Mouse (Mus musculus) MEL (cell line): Measurements from ENCODE around the gene Lmntd1.

Experiments used
- CHD2 ChIP-seq: IDR thresholded peaks from 2 replicates; pipeline ENCODE4 v1.6.1; 2011; ENCODE audit warnings: low read length, improper control_type of control experiment
- CTCF ChIP-seq, 3 experiments: IDR thresholded peaks in 2 of 3; conservative IDR thresholded peaks in 1 of 3; 2 replicates each; pipeline ENCODE4 v1.5.1; 2011 to 2012; ENCODE audit warnings: low read length in 3 of 3, low read depth in 2 of 3, mild to moderate bottlenecking in 2 of 3, improper control_type of control experiment in 1 of 3, inconsistent platforms in 1 of 3, mixed read lengths in 1 of 3, moderate library complexity in 1 of 3; ENCODE audit not compliant: control insufficient read depth in 1 of 3, insufficient read depth in 1 of 3, poor library complexity in 1 of 3, severe bottlenecking in 1 of 3
- ELF1 ChIP-seq: IDR thresholded peaks from 2 replicates; pipeline ENCODE4 v1.6.1; 2014; ENCODE audit warnings: low read depth, mild to moderate bottlenecking, inconsistent platforms, low read length, improper control_type of control experiment, moderate library complexity
- EP300 ChIP-seq, 2 experiments: IDR thresholded peaks; 2 replicates each; pipeline ENCODE4 v1.6.1; 2011; ENCODE audit warnings: improper control_type of control experiment in 2 of 2, low read length in 2 of 2, low read depth in 1 of 2, mild to moderate bottlenecking in 1 of 2
- MAFK ChIP-seq: IDR thresholded peaks from 2 replicates; pipeline ENCODE4 v1.6.1; 2011; ENCODE audit warnings: low read depth, mild to moderate bottlenecking, low read length, improper control_type of control experiment, borderline replicate concordance
- POLR2A ChIP-seq, 2 experiments: IDR thresholded peaks; 2 replicates each; pipeline ENCODE4 v1.6.1; 2011 to 2012; ENCODE audit warnings: low read length in 2 of 2, mild to moderate bottlenecking in 2 of 2, control low read depth in 1 of 2, improper control_type of control experiment in 1 of 2, low read depth in 1 of 2, moderate library complexity in 1 of 2; ENCODE audit not compliant: control insufficient read depth in 1 of 2, insufficient read depth in 1 of 2, poor library complexity in 1 of 2
- POLR2AphosphoS2 ChIP-seq: IDR thresholded peaks from 2 replicates; pipeline ENCODE4 v1.6.1; 2011; ENCODE audit warnings: low read length, improper control_type of control experiment
- TCF12 ChIP-seq: IDR thresholded peaks from 2 replicates; pipeline ENCODE4 v1.6.1; 2014; ENCODE audit warnings: low read depth, mild to moderate bottlenecking, inconsistent platforms, low read length, improper control_type of control experiment, moderate library complexity

DNA sequence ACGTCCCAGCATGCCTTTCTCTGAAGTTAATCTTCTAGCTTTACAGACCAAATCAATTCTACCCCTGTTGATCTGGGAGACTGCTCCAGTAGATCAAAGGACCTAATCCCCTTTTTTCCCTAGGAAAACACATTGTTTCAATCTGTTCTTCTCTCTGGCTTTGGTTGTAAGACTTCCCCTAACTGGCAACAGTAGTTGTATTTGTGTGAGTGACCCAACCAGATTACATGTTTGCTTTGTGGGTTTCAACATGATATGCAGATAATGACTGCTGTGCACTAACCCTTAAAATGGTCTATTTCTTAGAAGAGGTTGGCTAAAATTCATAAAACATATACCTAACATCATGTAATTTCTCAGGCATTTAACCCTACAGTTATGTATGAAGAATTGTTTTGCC is 22.5 kb downstream of the Lmntd1 start:
- TF ChIP-seq POLR2A (IDR thresholded peaks at IDR 0.05; ENCODE audit: control insufficient read depth in 1 of 2, insufficient read depth in 1 of 2, low read depth in 1 of 2, low read length in 2 of 2, poor library complexity in 1 of 2) (no peak), EP300 (IDR thresholded peaks at IDR 0.05; ENCODE audit: low read depth in 1 of 2, low read length in 2 of 2) (no peak), ELF1 (no peak), CHD2 (no peak), CTCF (IDR thresholded peaks at IDR 0.05 in 2 of 3, conservative IDR thresholded peaks at IDR 0.05 in 1 of 3; ENCODE audit: control insufficient read depth in 1 of 3, insufficient read depth in 1 of 3, low read depth in 2 of 3, low read length in 3 of 3, poor library complexity in 1 of 3, severe bottlenecking in 1 of 3) (no peak), MAFK (no peak), TCF12 (no peak), POLR2AphosphoS2 (no peak)
